Mouse (Mus musculus) spleen, adult 12 weeks (tissue): ENCODE data around the gene Jtb.

ENCODE experiments used
- DNase-seq: peaks from one replicate; pipeline ENCODE4 v3.0.0; 2022; ENCODE audit warnings: low spot score

The Jtb gene

DNA sequence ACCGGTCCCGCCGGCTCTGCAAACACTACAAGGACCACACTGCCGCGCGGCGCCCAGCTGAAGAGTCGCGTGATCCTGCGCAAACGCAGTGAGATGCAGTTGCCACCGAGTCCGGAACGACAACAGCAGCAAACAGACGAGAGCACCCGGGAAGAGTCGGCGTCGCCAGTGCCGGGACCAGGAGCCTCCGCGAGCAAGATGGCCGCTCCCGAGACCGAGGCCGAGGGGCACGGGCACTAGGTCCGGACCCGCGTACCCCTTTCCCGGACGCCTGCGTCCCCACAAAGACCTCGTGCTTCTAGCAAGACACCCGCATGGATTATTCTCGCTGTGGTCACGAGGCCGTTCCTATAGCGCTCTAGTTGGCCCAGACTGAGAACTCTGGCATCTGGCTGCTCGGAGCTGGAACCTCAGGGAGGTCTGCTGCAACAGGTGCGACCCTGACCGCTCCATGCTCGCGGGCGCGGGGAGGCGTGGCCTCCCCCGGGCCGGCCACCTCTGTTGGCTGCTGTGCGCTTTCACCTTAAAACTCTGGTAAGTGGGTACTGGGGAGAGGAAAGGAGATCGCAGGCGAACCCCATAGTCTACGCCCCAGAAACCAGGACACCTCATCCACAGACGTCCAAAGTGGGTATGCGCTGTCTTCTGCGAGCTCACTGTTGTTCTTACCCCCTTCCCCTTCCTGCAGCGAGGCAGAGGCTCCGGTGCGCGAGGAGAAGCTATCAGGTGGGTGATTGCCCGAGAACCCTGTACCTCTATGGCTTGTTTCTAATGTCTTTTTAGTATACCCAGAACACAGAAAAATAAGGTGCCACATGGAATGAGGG, at the start of gene Jtb:
Gene Jtb (plus strand): TSS at position 91 of the 827 bp plus-strand sequence.
- peak; percentile 78 for DNase-seq

DNA sequence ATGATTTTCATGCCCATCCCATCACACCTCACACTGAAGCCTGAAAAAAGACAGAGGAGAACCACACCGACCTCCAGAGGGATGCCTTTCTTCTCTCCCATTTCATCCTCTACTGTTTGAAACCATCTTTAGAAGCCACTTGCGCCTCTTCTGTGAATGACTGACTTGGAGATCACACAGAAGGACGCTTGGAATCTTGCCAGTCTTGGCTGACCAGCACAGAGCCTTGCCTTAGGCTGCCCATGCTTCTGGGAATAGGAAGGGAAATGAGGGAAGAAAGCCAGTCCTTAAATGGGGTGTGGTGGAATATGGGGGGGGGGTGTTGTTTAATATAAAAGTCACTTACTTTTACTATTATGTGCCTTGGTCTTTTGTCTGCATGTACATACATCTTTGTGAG, 47.8 kb upstream of the Jtb start:
- no peak for DNase-seq

- no peak for DNase-seq
These were observed 40.4 kb upstream of the Jtb start for GRCm38 (mm10) chr3:90190859-90191510.

- no peak for DNase-seq
These were observed 36.6 kb upstream of the Jtb start for GRCm38 (mm10) chr3:90194759-90195158.

GRCm38 (mm10) chr3:90195644-90196043, 35.8 kb upstream of the Jtb start:
- DNase-seq = no peak

DNA sequence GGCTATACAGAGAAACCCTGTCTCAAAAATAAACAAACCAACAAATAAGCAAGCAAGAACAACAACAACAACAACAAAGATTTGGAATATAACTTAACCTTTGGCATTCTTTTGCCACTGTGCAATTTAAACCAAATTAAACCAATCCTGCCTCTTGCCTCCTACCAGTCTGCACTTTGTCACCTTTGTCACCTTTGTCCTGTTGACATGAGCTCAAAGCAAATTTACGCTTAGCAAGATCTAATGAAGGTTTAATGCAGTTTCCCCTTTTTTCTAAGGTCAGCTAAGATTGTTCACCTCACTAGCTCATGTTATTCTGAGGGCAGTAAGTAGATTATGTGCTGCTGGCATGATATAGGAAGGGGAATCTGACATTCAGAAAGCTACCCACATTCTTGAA, 33.8 kb upstream of the Jtb start:
- DNase-seq = no peak

DNA sequence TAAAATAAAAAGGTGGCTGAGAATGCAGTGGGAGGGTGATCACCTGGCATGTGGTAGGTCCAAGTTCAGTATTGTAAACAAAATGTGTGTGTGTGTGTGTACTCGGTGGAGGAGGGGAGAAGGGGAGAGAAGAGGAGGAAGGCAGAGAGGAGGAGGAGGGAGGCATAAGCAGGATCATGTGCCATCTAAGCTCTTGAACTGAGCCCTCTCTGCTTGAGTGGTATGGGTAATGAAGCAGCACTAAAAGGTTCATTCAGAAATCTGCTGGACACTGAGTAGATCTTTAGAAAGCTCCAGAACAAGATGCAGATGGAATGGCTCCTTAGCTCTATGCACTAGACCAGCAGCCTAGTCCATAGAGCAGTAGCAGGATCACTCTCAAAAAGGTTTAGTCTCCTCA, 28.5 kb upstream of the Jtb start:
- no peak for DNase-seq

- DNase-seq = no peak
These were observed 27.8 kb upstream of the Jtb start for GRCm38 (mm10) chr3:90203619-90204018.

- DNase-seq = no peak
These were observed 26.8 kb upstream of the Jtb start for GRCm38 (mm10) chr3:90204582-90204981.

DNA sequence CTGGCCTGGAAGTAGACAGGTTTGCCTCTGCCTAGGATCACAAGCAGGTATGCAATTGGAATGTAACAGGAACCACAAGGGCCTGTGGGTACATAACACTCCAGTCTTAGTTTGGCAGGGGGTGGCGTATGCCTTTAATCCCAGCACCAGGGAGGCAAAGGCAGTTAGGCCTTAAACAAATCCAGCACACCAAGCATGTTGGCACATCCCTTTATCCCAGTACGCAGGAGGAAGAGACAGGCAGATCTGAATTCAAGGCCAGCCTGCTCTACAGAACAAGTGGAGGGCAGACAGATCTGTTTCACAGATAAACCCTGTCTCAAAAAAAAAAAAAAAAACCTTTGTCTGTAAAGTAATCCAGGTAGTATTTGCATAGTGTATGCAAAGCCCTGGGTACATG, 22.7 kb upstream of the Jtb start:
- DNase-seq = no peak

DNA sequence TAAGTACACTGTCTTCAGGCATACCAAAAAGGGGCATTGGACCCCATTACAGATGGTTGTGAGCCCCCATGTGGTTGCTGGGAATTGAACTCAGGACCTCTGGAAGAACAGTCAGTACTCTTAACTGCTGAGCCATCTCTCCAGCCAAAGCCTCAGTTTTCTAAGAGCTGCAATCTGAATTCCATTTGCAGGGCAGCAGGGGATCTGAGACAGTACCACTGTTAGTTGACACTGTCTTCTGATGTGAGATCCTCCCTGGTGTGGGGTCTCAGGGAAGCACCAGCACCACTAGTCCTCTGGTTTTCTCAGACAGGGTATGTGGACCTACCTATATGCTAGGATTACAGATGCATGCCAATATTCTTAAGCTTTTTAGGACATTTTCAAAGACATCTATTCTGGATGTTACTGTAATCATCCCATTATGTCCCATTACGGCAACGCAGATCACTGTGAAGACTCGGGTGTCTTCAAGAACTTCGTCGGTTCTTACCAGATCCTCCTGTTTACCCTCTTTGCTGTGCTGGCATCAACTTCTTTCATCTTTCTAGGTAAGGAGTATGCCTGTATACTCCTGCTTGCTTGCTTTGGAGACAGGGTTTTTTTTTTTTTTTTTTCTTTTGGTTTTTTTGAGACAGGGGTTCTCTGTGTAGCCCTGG, 21.4 kb upstream of the Jtb start:
- DNase-seq = no peak

DNA sequence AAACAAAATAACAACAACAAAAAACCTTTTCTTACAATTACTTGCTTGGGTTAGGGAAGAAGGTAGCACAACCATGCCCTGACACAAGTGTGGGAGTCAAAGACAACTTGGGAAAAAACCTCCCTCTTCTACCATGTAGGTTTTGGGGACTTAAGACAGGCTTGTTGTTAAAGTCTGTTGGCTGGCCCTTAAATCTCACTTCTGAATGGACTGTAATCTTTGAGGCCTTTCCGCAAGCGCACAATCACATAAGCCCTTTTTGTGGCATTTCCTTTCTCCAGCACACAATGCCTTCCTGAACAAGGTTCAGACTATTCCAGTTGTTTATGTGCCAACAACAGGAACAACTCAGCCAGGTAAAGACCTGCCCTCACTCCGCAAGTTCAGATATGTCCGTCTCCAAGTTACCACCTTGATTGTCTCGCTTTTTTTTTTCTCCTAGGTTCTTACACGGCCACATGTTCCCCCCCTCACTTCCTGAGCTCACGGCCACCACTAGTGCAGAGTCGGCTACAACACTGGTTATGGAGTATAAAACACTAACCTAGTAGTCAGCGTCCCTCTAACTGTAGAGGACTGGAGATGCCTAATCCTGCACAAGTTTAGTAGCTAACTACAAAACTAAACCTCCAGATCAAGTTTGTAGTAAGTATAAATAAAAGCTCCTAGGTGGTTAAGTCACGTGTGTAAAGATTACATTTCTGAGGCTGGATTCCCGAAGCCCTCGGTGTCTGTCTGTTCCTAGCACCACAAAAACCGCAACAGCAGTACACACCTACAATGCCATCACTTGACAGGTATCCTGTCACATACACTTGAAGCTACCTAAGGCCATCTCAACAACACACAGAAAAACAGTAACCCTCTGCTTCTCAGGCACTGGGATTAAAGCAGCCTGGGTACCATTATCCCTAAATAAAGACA, 19.7 kb upstream of the Jtb start:
- DNase-seq = no peak

- no peak for DNase-seq
These were observed 18.7 kb upstream of the Jtb start for GRCm38 (mm10) chr3:90212723-90213122.

GRCm38 (mm10) chr3:90213377-90213866, 18.0 kb upstream of the Jtb start, which contains the start of the genes Rps27 and Rab13:
Rps27 (minus strand) TSS chr3:90213651.
Rab13 (plus strand) TSS chr3:90213695.
- DNase-seq = peak; percentile 86

DNA sequence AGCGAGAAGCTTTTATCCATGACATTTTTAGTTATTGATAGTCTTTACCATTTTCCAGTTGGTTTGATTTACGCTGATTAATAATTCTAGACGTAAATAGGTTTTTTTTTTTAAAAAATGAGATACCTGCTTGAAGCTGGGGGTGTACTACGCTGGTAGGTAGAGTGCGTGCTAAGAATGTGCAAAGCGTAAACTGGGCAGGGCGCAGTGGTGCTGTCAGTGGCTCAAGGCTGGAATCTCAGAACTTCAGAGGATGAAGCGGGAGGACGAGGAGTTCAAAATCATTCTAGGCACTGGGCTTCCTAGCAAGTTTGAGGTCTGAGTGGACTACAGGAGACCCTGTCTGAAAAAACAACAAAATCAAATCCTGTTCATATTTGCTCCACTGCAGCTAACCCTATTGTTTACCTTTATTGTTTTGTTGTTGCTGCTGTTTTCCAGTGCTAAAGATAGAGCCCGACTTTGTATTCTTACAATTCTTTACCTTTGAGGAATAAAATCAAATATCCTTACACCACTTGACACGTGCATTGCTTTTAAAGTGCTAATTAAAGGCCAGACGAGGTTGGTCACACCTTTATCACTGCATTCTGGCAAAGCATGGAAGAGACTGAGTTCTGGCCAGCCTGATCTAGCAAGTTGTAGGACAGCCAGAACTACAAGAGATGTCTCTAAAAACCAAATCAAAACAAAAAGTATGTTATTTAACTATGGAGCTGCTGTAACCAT, 17.3 kb upstream of the Jtb start:
- DNase-seq = no peak

DNA sequence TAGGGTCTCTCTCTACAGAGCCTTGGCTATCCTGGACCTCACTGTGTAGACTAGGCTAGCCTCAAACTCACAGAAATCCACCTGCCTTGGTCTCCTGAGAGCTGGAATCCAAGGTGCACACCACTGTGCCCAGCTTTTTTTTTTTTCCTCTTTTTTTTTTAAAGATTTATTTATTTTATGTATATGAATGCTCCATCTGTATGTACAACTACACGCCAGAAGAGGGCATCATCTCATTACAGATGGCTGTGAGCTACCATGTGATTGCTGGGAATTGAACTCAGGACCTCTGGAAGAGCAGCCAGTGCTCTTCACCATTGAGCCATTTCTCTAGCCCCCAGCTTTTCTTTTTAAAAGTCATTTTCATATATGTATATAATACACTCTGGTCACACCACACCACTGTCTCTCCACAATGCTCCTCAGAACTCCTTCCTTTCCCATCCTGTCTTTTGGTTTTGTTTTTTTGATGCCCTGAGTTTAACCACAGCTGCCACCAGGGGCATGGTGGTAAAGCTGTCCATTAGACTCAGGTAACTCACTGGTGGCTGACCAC, 15.5 kb upstream of the Jtb start:
- DNase-seq = no peak

DNA sequence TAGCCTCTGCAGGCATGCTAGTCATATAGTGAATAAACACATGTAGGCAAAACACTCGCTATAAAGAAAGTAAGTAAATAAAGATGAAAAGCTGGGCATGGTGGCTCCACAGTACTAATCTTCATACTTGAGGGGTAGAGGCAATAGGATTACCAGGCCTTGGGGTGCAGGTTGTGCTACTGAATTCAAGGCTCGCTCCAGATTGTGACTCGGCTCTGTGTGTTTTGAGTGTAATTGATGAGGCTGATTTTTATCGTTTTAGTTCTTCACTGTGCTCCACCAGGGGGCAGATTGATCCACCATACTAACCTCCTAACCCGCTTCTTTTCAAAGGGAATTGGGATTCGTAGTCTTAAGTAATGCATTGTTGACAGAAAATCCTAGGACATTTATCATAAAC, 11.3 kb upstream of the Jtb start:
- DNase-seq = no peak

DNA sequence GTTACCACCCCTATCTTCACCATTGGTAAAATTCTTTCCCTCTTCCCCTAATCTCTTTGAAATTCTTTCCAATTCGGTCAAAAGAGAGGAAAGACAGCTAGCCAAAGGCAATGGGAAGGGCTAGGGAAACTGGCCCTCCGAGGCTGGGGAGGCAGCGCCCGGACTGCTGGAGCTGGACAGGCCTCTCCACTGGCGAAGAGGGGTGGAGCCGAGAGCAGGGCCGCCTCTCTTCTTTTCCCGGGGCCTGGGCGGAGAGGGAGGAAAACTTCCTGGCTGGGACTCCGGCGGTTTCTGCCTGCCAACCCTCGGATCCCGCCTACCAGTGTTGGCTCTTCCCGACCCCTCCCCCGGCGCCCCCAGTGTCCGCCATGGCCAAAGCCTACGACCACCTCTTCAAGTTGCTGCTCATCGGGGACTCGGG, 10.9 kb upstream of the Jtb start:
- DNase-seq = no peak

- DNase-seq = no peak
These were observed 10.3 kb upstream of the Jtb start for GRCm38 (mm10) chr3:90221123-90221522.

- no peak for DNase-seq
These were observed 8.9 kb upstream of the Jtb start for GRCm38 (mm10) chr3:90222455-90222854.

DNA sequence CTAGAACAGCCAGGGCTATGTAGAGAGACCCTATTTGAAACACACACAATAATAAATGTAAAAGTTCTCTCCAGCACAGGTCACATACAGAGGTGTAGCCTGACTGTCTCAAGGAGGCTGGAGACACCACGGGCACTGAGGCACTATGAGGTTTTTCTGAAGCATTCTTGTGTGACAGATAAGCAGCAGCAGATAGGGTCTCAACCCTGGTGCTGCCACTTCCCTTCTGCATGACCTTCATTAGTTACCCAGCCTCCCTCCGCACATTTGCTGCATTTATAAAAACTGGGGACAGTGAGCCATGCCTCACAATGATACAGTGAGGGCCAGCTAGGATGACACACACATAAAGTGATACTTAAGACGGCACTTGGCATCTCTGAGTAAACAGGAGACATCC, 8.5 kb upstream of the Jtb start:
- no peak for DNase-seq
